Mouse (Mus musculus) v-Abl transformed pro-B cells (cell line): ENCODE data around the gene Gm30083.

Source experiments
- in situ Hi-C, 2 experiments: fragments of 400-800 bp; cut with MboI; formaldehyde crosslinking; loops; one replicate each; pipeline ENCODE4 v1.15.1; 2025; ENCODE audit not compliant: unreplicated experiment in 2 of 2

Gene Gm30083

GRCm38 (mm10) chr14:33972679-33973078 is 42.3 kb downstream of the Gm30083 start:
- in situ Hi-C loops: loop anchor here (10.0 to 25.0 kb wide), 2 partner anchors 62 to 415 kb away; partner anchors contain the start of gene Mmrn2 (in 1 of the 2)

DNA sequence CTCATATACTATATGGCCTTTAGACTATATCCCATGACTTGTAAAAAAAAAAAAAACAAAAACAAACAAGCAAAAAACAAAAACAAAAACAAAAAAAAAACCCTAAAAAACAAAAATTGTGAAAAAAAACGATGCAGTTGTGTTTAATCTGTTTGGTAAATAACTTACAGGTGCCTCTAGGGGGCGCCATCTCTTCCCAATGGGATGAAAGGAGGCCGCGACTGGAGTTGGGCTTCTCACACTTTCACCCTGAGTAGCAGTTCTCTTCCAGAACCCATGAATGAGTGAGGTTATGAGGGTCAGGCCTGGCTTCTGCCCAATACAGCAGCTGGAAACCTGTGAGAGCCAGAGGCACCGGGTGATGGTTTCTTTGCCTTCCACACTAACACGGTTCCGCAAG is 49.3 kb downstream of the Gm30083 start:
- in situ Hi-C loops: loop anchor here in 1 of 2 experiments (25.0 kb wide), 1 partner anchor 422 kb away; the partner anchor contains the start of gene Mmrn2

DNA sequence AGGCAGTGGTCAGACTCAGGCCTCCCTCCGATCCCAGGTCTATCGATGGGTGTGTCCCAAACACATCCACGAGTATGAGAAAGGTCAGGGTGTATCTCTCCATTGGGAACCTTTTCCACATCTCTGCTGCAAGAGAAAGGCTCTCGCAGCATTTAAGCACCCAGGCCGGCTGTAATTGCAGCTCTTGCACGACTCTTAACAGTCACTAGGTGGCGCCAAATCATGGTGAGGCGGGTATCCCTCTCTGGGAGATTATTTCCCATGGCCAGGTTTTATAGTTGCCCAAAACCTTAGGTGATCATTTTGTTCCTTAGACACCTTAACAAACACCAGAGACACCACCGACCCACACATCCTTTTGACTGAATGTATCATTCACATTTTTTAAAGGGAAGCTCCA is 55.6 kb downstream of the Gm30083 start:
- in situ Hi-C loops: loop anchor here in 1 of 2 experiments (25.0 kb wide), 1 partner anchor 428 kb away; the partner anchor contains the start of gene Mmrn2

GRCm38 (mm10) chr14:33958841-33959240 is 56.1 kb downstream of the Gm30083 start:
- in situ Hi-C loops: loop anchor here in 1 of 2 experiments (25.0 kb wide), 1 partner anchor 428 kb away; the partner anchor contains the start of gene Mmrn2

- in situ Hi-C loops: loop anchor here in 1 of 2 experiments (25.0 kb wide), 1 partner anchor 429 kb away; the partner anchor contains the start of gene Mmrn2
Measured at GRCm38 (mm10) chr14:33958186-33958585, 56.8 kb downstream of the Gm30083 start.

- in situ Hi-C loops: loop anchor here in 1 of 2 experiments (25.0 kb wide), 1 partner anchor 431 kb away; the partner anchor contains the start of gene Mmrn2
Measured at GRCm38 (mm10) chr14:33956055-33956454, 58.9 kb downstream of the Gm30083 start.

DNA sequence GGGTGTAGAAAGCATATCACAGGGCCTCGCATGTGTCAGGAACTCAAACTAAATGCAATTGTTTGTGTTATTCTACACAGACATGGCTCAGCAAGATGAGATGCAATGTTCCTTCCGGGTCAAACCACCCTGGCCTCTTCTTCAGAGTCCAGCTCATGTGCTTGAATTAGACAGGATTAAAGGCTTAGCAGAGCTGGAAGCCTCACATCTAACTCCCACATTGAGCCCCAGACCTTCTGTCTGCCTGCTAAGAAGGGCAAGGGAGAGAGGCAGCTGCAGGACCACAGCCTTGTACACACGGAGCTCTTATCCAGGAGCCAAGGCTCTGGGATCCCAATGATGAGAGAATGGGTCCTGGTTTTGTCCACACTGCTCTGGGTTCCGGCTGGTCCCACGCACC is 61.2 kb downstream of the Gm30083 start, which contains the start of gene Rbp3:
Gene Rbp3, plus strand, starts transcription at position 243 of the 400 bp plus-strand sequence.
- in situ Hi-C loops: loop anchor here in 1 of 2 experiments (25.0 kb wide), 1 partner anchor 434 kb away; the partner anchor contains the start of gene Mmrn2

DNA sequence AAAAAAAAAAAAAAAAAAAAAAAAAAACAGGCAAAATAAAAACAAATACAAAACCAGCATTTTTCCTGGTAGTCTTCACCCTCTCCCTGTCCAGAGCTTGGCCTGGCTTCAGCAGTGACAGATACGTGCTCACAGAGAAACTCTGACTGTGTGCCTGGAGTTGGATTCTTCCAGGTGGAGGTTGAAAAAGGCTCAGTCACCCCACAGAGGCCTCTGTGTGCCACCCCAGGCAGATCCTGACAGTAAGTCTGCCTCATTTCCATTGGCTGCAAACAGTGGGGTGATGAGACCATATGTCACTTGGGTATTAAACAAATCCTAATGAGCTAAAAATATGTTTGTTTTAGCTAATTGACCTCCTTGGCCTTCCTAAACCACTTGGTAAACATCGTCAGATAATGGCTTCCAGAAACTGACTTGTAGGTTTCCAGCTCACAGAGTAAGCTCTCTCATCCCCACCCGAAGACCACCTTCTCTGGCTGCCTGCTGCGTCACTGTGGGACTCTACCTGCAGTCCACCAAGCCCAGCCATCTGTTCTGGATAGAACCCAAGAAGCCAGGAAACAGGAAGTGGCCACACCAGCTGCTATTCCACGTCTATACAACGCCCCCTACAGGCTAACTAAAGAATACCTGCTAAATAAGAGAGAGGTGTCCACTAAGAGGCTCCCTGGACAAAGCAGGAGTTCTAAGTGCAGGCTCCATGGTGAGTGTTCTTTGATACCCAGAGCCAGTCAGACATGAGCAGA is 62.6 kb downstream of the Gm30083 start:
- in situ Hi-C loops: loop anchor here in 1 of 2 experiments (25.0 kb wide), 1 partner anchor 435 kb away; the partner anchor contains the start of gene Mmrn2

GRCm38 (mm10) chr14:33946125-33946524 is 68.9 kb downstream of the Gm30083 start:
- in situ Hi-C loops: no loop called here

DNA sequence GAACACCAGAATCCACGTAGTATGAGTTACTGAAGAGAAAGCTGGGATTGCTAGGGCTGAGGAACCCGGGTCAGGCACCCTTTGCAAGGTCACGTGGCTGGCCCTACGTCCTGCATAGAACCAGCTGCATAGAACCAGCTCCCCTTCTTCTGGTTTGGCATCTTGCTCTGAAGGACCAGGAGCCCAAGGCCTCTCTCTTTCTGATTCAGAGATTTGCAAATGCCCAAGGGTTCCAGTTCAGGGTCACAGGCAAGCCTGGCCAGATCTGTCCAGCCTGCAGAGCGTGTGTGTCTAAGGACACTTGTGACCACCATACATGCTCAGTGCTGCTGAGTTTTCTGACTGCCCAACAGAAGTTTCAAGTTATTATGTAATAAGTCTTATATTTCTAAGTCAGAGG is 72.8 kb downstream of the Gm30083 start:
- in situ Hi-C loops: no loop called here

- in situ Hi-C loops: no loop called here
Measured at GRCm38 (mm10) chr14:33940739-33941138, 74.2 kb downstream of the Gm30083 start, which contains the start of gene Gdf2. TSS of gene Gdf2 (plus strand) at chr14:33941039.

GRCm38 (mm10) chr14:33939117-33939516 is 75.9 kb downstream of the Gm30083 start:
- in situ Hi-C loops: no loop called here
